Mouse (Mus musculus): ENCODE measurements around the gene Pax3.

The Pax3 gene

GRCm38 (mm10) chr1:78171671-78172070 is 25.3 kb downstream of the Pax3 start:
- no peak for DNase-seq

- no peak for DNase-seq
These were observed 26.2 kb downstream of the Pax3 start for GRCm38 (mm10) chr1:78170771-78171170.

GRCm38 (mm10) chr1:78168796-78169195 is 28.1 kb downstream of the Pax3 start:
- no peak for DNase-seq

GRCm38 (mm10) chr1:78167577-78168286 is 29.2 kb downstream of the Pax3 start:
- no peak for DNase-seq

- DNase-seq = no peak
These were observed 35.2 kb downstream of the Pax3 start for GRCm38 (mm10) chr1:78161745-78162144.

GRCm38 (mm10) chr1:78157930-78158329 is 39.0 kb downstream of the Pax3 start:
- no peak for DNase-seq

GRCm38 (mm10) chr1:78155796-78156195 is 41.1 kb downstream of the Pax3 start:
- no peak for DNase-seq

GRCm38 (mm10) chr1:78148011-78148623 is 48.8 kb downstream of the Pax3 start:
- DNase-seq = no peak

- DNase-seq = no peak
These were observed 53.5 kb downstream of the Pax3 start for GRCm38 (mm10) chr1:78143403-78143802.

GRCm38 (mm10) chr1:78142912-78143311 is 54.0 kb downstream of the Pax3 start:
- no peak for DNase-seq

- no peak for DNase-seq
These were observed 55.0 kb downstream of the Pax3 start for GRCm38 (mm10) chr1:78141741-78142501.

- no peak for DNase-seq
These were observed 55.6 kb downstream of the Pax3 start for GRCm38 (mm10) chr1:78141314-78141713.

GRCm38 (mm10) chr1:78140505-78141303 is 56.2 kb downstream of the Pax3 start:
- DNase-seq = no peak

- DNase-seq = no peak
These were observed 57.6 kb downstream of the Pax3 start for GRCm38 (mm10) chr1:78139287-78139686.

GRCm38 (mm10) chr1:78129267-78129666 is 67.7 kb downstream of the Pax3 start:
- no peak for DNase-seq

GRCm38 (mm10) chr1:78119899-78120560 is 76.9 kb downstream of the Pax3 start:
- no peak for DNase-seq

GRCm38 (mm10) chr1:78116046-78116445 is 80.9 kb downstream of the Pax3 start:
- DNase-seq = no peak

GRCm38 (mm10) chr1:78110311-78110710 is 86.6 kb downstream of the Pax3 start:
- DNase-seq = no peak

- no peak for DNase-seq
These were observed 93.4 kb downstream of the Pax3 start for GRCm38 (mm10) chr1:78103511-78103910.

- no peak for DNase-seq
These were observed 103.3 kb downstream of the Pax3 start for GRCm38 (mm10) chr1:78093619-78094018.

- DNase-seq = no peak
These were observed 108.3 kb downstream of the Pax3 start for GRCm38 (mm10) chr1:78088646-78089045.

- DNase-seq = no peak
These were observed 115.2 kb downstream of the Pax3 start for GRCm38 (mm10) chr1:78081761-78082160.
